Mouse (Mus musculus) embryonic facial prominence, embryonic 10.5 days (tissue): ENCODE measurements around the gene Cd3g. TPM values are rescaled to one million over a fixed set of nuclear protein-coding genes. Genes with fewer than 3 reads are reported as not detected.
A peak's percentile ranks its signal among the peaks of the same experiment; 100 is the strongest.

ENCODE experiments used
- DNase-seq: peaks from one replicate; pipeline ENCODE4 v3.0.0-alpha.2; 2017; ENCODE audit warnings: low spot score
- H3K27ac ChIP-seq: fragments of 300-500 bp; sonication (generic); replicated peaks from 2 replicates; pipeline ENCODE4 v1.5.1; 2016; ENCODE audit warnings: mild to moderate bottlenecking
- H3K27me3 ChIP-seq: fragments of 300-500 bp; sonication (generic); replicated peaks from 2 replicates; pipeline ENCODE4 v1.6.1; 2016; ENCODE audit warnings: low read depth, mild to moderate bottlenecking; ENCODE audit not compliant: poor library complexity, severe bottlenecking
- H3K36me3 ChIP-seq: fragments of 300-500 bp; sonication (generic); replicated peaks from 2 replicates; pipeline ENCODE4 v1.6.1; 2016; ENCODE audit warnings: mild to moderate bottlenecking, moderate library complexity
- H3K4me1 ChIP-seq: fragments of 300-500 bp; sonication (generic); 2 replicates; pipeline ENCODE4 v1.6.1; 2016
- H3K4me3 ChIP-seq: fragments of 300-500 bp; sonication (generic); 2 replicates; pipeline ENCODE4 v1.5.1; 2016; ENCODE audit warnings: mild to moderate bottlenecking, moderate library complexity
- H3K9me3 ChIP-seq: fragments of 300-500 bp; sonication (generic); 2 replicates; pipeline ENCODE4 v1.6.1; 2016; ENCODE audit warnings: mild to moderate bottlenecking
- WGBS: fragments of 180-500 bp; shearing (Covaris S2); methylation state at CpG from one replicate; pipeline ENCODE4 v1.1.7; 2016; 5-methylcytosine and 5-hydroxymethylcytosine counted together
- polyA plus RNA-seq: library from polyadenylated mRNA; unstranded; fragments of >200 nt; fragmentation: Nextera tagmentation; extraction: Ambion mirVana; gene quantifications from 2 replicates; pipeline ENCODE4 v1.2.1, GENCODE M21; 2016

Gene Cd3g
- polyA plus RNA-seq, 1 experiment from 2014 or later: not detected

DNA sequence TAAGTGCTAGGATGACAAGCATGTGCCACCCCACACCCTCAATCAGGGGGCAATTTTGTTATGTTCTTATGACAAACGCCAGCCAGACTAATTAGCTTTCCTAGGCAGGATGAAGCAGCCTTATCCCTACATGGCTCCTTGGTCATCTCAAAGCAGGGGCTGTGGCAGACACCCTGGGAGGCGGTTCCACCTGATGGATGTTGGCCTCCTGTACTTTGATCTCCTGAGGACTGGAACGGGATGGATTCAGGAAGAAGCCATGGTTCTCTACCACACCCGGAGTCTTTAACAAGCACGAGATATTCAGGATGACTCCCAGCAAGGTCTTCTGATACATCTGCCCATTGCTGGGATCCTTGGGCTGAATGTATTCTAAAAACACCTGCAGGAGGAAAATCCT, 32.4 kb downstream of the Cd3g start:
- H3K27ac ChIP-seq: no peak overlapping the region
- H3K4me3 ChIP-seq: no peak overlapping the region
- DNase-seq: no peak
- H3K4me1 ChIP-seq: no peaks in the 10 kb centered on the region
- no peaks in the 10 kb centered on the region for H3K27me3 ChIP-seq
- 88% methylated on average over 5 of the region's 5 CpGs for whole genome bisulfite sequencing
- no peaks in the 10 kb centered on the region for H3K9me3 ChIP-seq
- peaks cover 96% of the 10 kb centered on the region for H3K36me3 ChIP-seq

- Histone ChIP-seq H3K36me3 (peaks cover 94% of the 10 kb centered on the region), H3K27ac (no peak overlapping the region), H3K9me3 (no peaks in the 10 kb centered on the region), H3K4me1 (no peaks in the 10 kb centered on the region), H3K27me3 (no peaks in the 10 kb centered on the region), H3K4me3 (no peak overlapping the region)
- 91% methylated on average over 7 of the region's 7 CpGs for WGBS
- no peak for DNase-seq
Observed at GRCm38 (mm10) chr9:44946185-44946695, 34.0 kb downstream of the Cd3g start.

- peaks cover 92% of the 10 kb centered on the region for H3K36me3 ChIP-seq
- no peak for DNase-seq
- WGBS: 96% methylated on average over 4 of the region's 4 CpGs
Observed at GRCm38 (mm10) chr9:44942421-44942820, 37.8 kb downstream of the Cd3g start.

DNA sequence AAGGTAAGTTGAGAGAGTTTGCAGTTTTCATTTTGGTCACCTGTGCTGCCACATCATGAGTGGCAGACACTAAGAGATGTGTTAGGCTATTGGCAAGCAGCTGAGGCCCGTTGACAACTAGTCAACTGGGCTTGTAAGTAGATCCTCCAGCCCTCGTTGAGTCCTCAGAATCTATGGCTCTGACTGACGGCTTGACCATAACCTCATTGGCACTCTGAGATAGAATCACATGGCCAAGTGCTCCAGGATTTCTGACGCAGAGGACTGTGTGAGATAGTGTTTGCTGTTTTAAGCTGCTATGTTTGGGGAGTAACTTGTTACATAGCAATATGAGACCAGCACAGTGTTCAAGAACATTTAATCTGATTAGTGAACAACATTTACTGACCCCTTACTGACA, 38.5 kb downstream of the Cd3g start:
- no peak overlapping the region for H3K4me3 ChIP-seq
- H3K36me3 ChIP-seq: peaks cover 92% of the 10 kb centered on the region
- H3K9me3 ChIP-seq: no peaks in the 10 kb centered on the region
- no peaks in the 10 kb centered on the region for H3K4me1 ChIP-seq
- no peaks in the 10 kb centered on the region for H3K27me3 ChIP-seq
- no peak for DNase-seq
- 89% methylated on average over 4 of the region's 4 CpGs for WGBS
- no peak overlapping the region for H3K27ac ChIP-seq

More at GRCm38 (mm10) chr9:44942421-44942820, 37.8 kb downstream of the Cd3g start:
- no peak overlapping the region for H3K4me3 ChIP-seq
- no peaks in the 10 kb centered on the region for H3K27me3 ChIP-seq
- H3K27ac ChIP-seq: no peak overlapping the region
- H3K4me1 ChIP-seq: no peaks in the 10 kb centered on the region
- H3K9me3 ChIP-seq: no peaks in the 10 kb centered on the region

DNA sequence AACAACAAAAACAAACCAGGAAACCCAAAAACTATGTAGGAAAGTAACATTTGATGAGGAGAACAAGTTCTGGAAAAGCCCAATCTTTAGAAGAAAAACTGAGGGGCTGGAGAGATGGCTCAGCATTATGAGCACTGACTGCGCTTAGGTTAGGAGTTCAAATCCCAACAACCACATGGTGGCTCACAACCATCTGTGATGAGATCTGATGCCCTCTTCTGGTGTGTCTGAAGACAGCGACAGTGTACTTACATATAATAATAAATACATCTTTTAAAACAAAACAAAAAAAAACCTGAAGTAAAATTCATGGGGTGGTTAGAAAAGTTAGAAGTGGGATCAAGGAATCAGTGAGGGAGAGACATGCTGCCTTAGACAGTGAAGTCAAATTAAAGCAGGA, 58.7 kb downstream of the Cd3g start:
- peak overlapping the region; percentile 84 for H3K4me3 ChIP-seq
- H3K27me3 ChIP-seq: no peaks in the 10 kb centered on the region
- no peak for DNase-seq
- peaks cover 14% of the 10 kb centered on the region for H3K4me1 ChIP-seq
- peak overlapping the region; percentile 93 for H3K27ac ChIP-seq
- 70% methylated on average over 2 of the region's 2 CpGs for WGBS
- no peaks in the 10 kb centered on the region for H3K9me3 ChIP-seq
- no peaks in the 10 kb centered on the region; the same call in 1 of the 2 replicates for H3K36me3 ChIP-seq

GRCm38 (mm10) chr9:44921123-44921468, 59.1 kb downstream of the Cd3g start:
- Histone ChIP-seq H3K4me3 (peak overlapping the region; percentile 84), H3K9me3 (no peaks in the 10 kb centered on the region), H3K4me1 (peaks cover 14% of the 10 kb centered on the region), H3K36me3 (no peaks in the 10 kb centered on the region), H3K27ac (peak overlapping the region; percentile 93), H3K27me3 (no peaks in the 10 kb centered on the region)
- no peak for DNase-seq
- under 1% methylated on average over 8 of the region's 8 CpGs for WGBS

GRCm38 (mm10) chr9:44920374-44921122, 59.7 kb downstream of the Cd3g start, which contains the start of gene Atp5l:
Atp5l (minus strand) TSS chr9:44920742.
- no peaks in the 10 kb centered on the region for H3K9me3 ChIP-seq
- peaks cover 14% of the 10 kb centered on the region for H3K4me1 ChIP-seq
- peak within 1 kb of the TSS; percentile 93 for H3K27ac ChIP-seq
- peak; percentile 88 for DNase-seq
- no peaks in the 10 kb centered on the region for H3K27me3 ChIP-seq
- under 1% methylated on average over 48 of the region's 48 CpGs for WGBS
- peak within 1 kb of the TSS; percentile 84 for H3K4me3 ChIP-seq
- no peaks in the 10 kb centered on the region for H3K36me3 ChIP-seq

- Histone ChIP-seq H3K4me1 (peaks cover 14% of the 10 kb centered on the region), H3K27ac (no peak overlapping the region), H3K4me3 (peak overlapping the region; percentile 84), H3K9me3 (no peaks in the 10 kb centered on the region), H3K27me3 (no peaks in the 10 kb centered on the region), H3K36me3 (no peaks in the 10 kb centered on the region)
- no peak for DNase-seq
- 41% methylated on average over 2 of the region's 2 CpGs for WGBS
Observed at GRCm38 (mm10) chr9:44919606-44920005, 60.6 kb downstream of the Cd3g start.

Other genes starting within 250 kb of the Cd3g start
- gene Phldb1, start 245.2 kb downstream of the Cd3g start, polyA plus RNA-seq: 48.4 and 51.1 TPM in 2 replicates
- 169 and 171 TPM in 2 replicates for gene Arcn1, start 212.6 kb downstream of the Cd3g start, polyA plus RNA-seq
- gene Ift46, start 212.5 kb downstream of the Cd3g start, polyA plus RNA-seq: 133 and 139 TPM in 2 replicates
- gene Tmem25, start 181.1 kb downstream of the Cd3g start, polyA plus RNA-seq: 1.7 and 2.1 TPM in 2 replicates
- not detected in 2 replicates for gene Ttc36, start 177.4 kb downstream of the Cd3g start, polyA plus RNA-seq
- gene Kmt2a, start 99.1 kb downstream of the Cd3g start, polyA plus RNA-seq: 14.1 and 14.9 TPM in 2 replicates
- gene Atp5l, start 59.7 kb downstream of the Cd3g start, polyA plus RNA-seq: 499 and 516 TPM in 2 replicates
- 23.2 and 23.7 TPM in 2 replicates for gene Ube4a, start 14.8 kb downstream of the Cd3g start, polyA plus RNA-seq
- not detected in 2 replicates for gene Cd3d, start 1.4 kb upstream of the Cd3g start, polyA plus RNA-seq
- gene Cd3e, start 29.2 kb upstream of the Cd3g start, polyA plus RNA-seq: not detected in 2 replicates
- 9.7 TPM in 2 replicates for gene Mpzl2, start 59.4 kb upstream of the Cd3g start, polyA plus RNA-seq
- 2.2 and 3.7 TPM in 2 replicates for gene Mpzl3, start 74.8 kb upstream of the Cd3g start, polyA plus RNA-seq
- gene Jaml, start 98.8 kb upstream of the Cd3g start, polyA plus RNA-seq: 0.96 and 1.4 TPM in 2 replicates
- gene Scn2b, start 137.4 kb upstream of the Cd3g start, polyA plus RNA-seq: 6.7 and 7.3 TPM in 2 replicates
- 0.48 and 0.79 TPM in 2 replicates for gene Scn4b, start 158.0 kb upstream of the Cd3g start, polyA plus RNA-seq
- gene BC049352, start 201.6 kb upstream of the Cd3g start, polyA plus RNA-seq: not detected in 2 replicates
- 0.29 and 0.37 TPM in 2 replicates for gene Tmprss4, start 223.7 kb upstream of the Cd3g start, polyA plus RNA-seq